Mouse (Mus musculus) adrenal gland, postnatal 25 days (tissue): ENCODE results near the gene Klhl30. TPM values are rescaled to one million over a fixed set of nuclear protein-coding genes. Genes with fewer than 3 reads are reported as not detected.

Experiments
- DNase-seq: peaks from one replicate; pipeline ENCODE4 v3.0.0; 2021; ENCODE audit warnings: mixed read lengths
- long read RNA-seq: library from polyadenylated mRNA; stranded (forward); transcript quantifications from one replicate; pipeline ENCODE4 v2.0.0, GENCODE M21; 2021
- total RNA-seq: library from RNA; stranded (reverse); gene quantifications from 2 replicates; pipeline ENCODE4 v1.2.3, GENCODE M21; 2021

The Klhl30 gene
- 0.46 and 0.48 TPM in 2 replicates for total RNA-seq
- long read RNA-seq, partial matches to known transcripts, result 1 of 1 reads
- long read RNA-seq, other reads (novel, unspliced or antisense), result 0 of 1 reads

DNA sequence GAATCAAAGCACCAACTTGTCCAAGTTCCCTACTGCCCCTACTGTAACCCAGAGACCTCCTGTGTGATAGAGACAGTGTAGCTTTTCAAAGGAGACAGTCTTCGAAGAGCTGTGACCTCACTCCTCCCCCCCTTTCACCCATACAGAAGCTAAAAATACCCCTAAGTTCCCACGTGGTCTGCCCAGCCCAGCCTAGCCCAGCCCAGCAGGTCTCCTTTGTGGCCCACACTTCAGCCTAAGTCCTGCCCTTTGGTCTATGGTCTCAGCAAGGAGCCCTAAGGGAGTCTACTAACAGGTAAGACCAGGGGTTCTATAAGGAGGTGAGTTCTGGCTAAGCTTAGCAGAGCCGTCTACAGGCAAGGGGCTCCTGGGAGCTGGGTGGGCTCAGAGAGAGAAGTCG lies at the start of gene Klhl30:
TSS of gene Klhl30 (plus strand) at position 176 of the 400 bp plus-strand sequence.
- no peak for DNase-seq

- DNase-seq, result no peak
Measured at GRCm38 (mm10) chr1:91301206-91301920, 49.5 kb upstream of the Klhl30 start.

- DNase-seq, result no peak
Measured at GRCm38 (mm10) chr1:91302021-91302420, 48.8 kb upstream of the Klhl30 start.

DNA sequence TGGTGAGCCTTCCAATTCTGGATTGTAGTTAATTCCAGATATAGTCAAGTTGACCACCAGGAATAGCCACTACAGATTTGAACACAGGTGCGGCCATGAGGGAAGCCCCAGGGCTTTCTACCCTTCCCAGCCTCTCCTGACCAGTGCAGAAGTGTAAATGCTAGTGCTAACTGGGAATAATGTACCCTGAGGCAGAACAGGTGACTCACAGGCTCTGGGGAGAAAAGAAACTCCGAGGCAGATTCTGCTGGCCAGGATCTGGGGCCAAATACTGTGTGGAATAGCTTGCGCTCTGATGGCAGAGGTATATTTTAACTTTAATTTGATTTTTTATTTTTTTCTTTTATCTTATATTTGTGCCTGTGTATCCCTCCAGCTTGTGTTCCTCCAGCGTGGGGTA lies 46.2 kb upstream of the Klhl30 start:
- no peak for DNase-seq

- no peak for DNase-seq
Measured at GRCm38 (mm10) chr1:91309366-91310085, 41.3 kb upstream of the Klhl30 start.

- DNase-seq, result no peak
Measured at GRCm38 (mm10) chr1:91312273-91312672, 38.5 kb upstream of the Klhl30 start.

DNA sequence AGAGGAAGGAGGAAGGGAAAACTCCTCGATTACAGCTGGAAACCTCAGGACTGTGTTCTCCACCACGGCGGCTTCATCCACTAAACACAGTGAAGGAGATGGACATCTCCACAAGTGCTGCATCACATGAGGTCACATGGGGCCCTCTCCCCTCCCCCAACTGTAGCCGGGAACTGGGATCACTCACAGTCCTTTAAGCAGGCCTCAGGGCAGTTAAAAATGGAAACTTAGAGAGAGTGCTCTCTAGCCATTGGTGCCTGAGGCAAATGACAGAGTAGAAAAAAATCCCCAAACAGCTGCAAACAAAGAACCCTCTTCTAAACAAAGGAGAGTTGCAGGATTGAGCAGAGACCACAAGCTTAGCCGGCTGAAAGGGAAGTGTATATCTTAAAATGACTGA lies 37.6 kb upstream of the Klhl30 start:
- no peak for DNase-seq

DNA sequence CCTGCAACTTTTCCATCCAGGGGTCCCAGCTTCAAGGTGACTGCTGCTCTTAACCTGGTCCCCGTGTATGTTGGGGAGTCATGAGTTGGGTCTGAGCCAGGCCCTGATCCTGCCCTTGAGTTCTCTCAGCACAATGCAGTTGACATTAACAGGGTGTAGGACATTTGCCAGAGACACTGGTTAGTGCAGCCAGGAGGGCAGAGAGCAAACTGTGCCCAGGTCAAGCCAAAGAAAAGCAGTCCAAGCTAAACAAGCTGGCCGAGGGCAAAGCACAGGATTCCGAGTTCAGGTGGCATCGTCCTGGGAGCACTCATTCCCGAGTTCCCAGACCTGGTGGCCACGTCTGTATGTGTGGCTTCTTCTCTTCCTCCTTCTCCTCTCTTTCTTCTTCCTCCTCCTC lies 33.2 kb upstream of the Klhl30 start:
- DNase-seq, result no peak

DNA sequence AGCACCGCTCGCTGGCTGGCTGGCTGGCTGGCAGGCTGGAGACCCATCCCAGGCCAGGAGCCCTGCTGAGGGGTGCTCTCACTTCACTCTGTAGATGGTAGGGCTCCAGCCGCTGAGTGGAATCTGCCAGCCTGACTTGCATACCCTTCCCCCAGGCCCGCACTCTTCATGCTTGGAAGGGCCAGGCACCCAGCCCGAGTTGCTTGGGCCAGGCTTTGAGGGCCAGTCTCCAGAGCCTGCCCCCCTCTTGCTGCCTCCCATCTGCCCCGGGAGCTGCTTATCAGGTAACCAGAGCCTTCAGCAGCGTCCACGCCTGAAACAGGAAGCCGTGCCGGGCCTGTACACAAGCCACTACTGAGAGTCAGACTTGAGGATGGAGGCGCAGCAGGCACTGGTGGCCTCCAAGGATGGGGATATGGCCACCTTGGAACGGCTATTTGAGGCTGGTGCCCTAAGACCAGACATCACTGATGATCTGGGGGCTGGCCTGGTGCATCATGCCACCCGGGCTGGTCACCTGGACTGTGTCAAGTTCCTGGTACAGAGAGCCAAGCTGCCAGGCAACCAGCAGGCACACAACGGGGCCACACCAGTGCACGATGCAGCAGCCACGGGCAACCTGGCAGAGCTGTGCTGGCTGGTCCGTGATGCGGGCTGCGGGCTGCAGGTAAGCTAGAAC lies 28.9 kb upstream of the Klhl30 start, which contains the start of gene Espnl:
TSS of gene Espnl (plus strand) at position 316 of the 679 bp plus-strand sequence.
- no peak for DNase-seq

GRCm38 (mm10) chr1:91324646-91325045 lies 26.2 kb upstream of the Klhl30 start:
- no peak for DNase-seq

- no peak for DNase-seq
Measured at GRCm38 (mm10) chr1:91325488-91326042, 25.3 kb upstream of the Klhl30 start.

- no peak for DNase-seq
Measured at GRCm38 (mm10) chr1:91332102-91332501, 18.7 kb upstream of the Klhl30 start.

- no peak for DNase-seq
Measured at GRCm38 (mm10) chr1:91333582-91333981, 17.2 kb upstream of the Klhl30 start.

DNA sequence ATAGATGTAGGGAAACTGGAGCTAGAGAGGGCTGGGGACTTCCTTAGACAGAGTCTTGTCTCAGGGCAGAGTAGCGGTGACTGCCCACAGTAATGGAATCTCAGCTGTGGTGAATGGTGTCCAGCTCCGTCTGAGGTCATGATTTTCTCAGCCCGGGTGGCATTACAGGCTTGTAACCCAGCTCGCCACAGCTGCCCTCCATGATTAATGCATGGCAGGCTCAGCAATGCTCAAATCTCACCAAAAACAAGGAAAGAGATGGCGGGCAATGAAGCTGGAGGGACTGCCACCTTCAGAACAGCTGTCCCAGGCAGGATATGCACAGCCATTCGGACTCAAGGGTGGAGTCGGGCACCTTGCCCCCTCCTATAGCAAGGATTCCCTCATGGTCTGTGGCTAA lies 13.5 kb upstream of the Klhl30 start:
- DNase-seq, result no peak

GRCm38 (mm10) chr1:91344001-91344400 lies 6.8 kb upstream of the Klhl30 start:
- no peak for DNase-seq

- DNase-seq, result no peak
Measured at GRCm38 (mm10) chr1:91344921-91345685, 5.7 kb upstream of the Klhl30 start.

GRCm38 (mm10) chr1:91346892-91347291 lies 3.9 kb upstream of the Klhl30 start:
- peak; percentile 49 for DNase-seq

GRCm38 (mm10) chr1:91351249-91351648 lies 433 bp downstream of the Klhl30 start:
- DNase-seq, result no peak

- DNase-seq, result no peak
Measured at GRCm38 (mm10) chr1:91352277-91352676, 1.5 kb downstream of the Klhl30 start.

DNA sequence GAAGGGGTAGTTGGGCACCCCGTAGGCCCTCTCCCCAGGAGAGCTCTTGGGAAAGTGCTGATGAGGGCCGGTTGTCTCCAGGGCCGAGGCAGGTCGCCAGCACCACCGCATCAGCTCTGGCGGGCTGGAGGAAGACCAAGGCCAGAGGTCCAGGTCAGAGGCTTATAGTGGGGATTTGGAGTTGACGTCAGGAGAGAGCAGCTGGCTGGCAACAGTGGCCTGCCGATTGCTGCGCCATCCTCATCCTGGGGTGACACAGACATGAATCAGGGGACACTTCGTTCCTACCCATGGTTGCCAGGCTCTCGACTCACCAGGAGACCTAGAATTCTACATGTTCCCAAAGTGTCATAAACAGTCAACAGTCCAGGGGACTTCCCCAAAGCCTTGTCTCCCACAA lies 5.3 kb downstream of the Klhl30 start:
- DNase-seq, result peak; percentile 27

DNA sequence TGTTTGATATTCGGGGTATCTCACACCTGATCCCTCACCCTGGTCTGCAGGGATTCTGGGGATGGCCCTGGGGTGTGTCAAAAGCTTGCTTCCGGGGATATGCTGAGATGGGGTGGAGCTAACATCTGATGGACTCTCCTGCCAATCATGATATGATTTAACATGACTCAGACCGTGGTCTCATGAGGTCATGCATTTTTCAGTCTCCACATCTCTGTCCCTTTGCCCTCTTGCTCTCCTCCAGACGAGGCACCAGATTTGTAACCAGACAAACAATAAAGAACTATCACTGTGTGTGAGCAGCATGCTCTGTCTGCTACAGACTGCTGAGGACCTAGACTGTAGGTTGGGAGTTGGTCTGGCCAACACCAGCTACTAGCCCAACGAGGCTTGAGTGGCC lies 11.3 kb downstream of the Klhl30 start:
- no peak for DNase-seq
